ENCODE assay signal across 8 mouse cellular contexts in genomic region chr8:41824928-41825327, GRCm38 (mm10).
A peak's percentile ranks its signal among the peaks of the same experiment; 100 is the strongest.
DNase-seq lines count a peak whose midpoint lies in the region; ATAC-seq and TF ChIP-seq lines count a peak whose summit lies in the region.

No protein-coding gene starts in this region.

- H3K4me3 ChIP-seq in forebrain, embryonic 13.5 days, result no peak overlapping the region
- H3K4me3 ChIP-seq in lung, embryonic 16.5 days (ENCODE audit: low read length), result no peak overlapping the region

- TF ChIP-seq CTCF in brain, embryonic 14.5 days (IDR thresholded peaks at IDR 0.05; ENCODE audit: borderline replicate concordance, extremely low read depth, insufficient read depth, insufficient read length), result peak; percentile 71; the same call in 1 of the 2 replicates

- no peaks in the 10 kb centered on the region for H3K9me3 ChIP-seq in forebrain, embryonic 13.5 days (replicated peaks)
- no peaks in the 10 kb centered on the region for H3K9me3 ChIP-seq in lung, embryonic 16.5 days (ENCODE audit: control insufficient read depth, low read length)

- no peak overlapping the region for H3K27ac ChIP-seq in forebrain, embryonic 13.5 days
- H3K27ac ChIP-seq in lung, embryonic 16.5 days (ENCODE audit: low read length), result no peak overlapping the region

- no peak overlapping the region for H3K9ac ChIP-seq in forebrain, embryonic 13.5 days
- H3K9ac ChIP-seq in lung, embryonic 16.5 days (ENCODE audit: low read length), result no peak overlapping the region

- H3K4me2 ChIP-seq in forebrain, embryonic 13.5 days, result no peak overlapping the region
- no peak overlapping the region for H3K4me2 ChIP-seq in lung, embryonic 16.5 days (ENCODE audit: low read depth, low read length)

- ATAC-seq in forebrain, embryonic 13.5 days, result peak; percentile 80
- ATAC-seq in lung, embryonic 16.5 days (ENCODE audit: low read depth), result peak; percentile 43; the same call in 1 of the 2 replicates

- H3K4me1 ChIP-seq in forebrain, embryonic 13.5 days, result no peaks in the 10 kb centered on the region
- no peaks in the 10 kb centered on the region for H3K4me1 ChIP-seq in lung, embryonic 16.5 days (replicated peaks; ENCODE audit: control insufficient read depth, insufficient read depth, low read length)

- no peak for TF ChIP-seq POLR2A in brain, embryonic 14.5 days (IDR thresholded peaks at IDR 0.05; ENCODE audit: borderline replicate concordance, extremely low read depth, insufficient read depth, insufficient read length, poor library complexity, severe bottlenecking)

- H3K36me3 ChIP-seq in forebrain, embryonic 13.5 days (ENCODE audit: poor library complexity, severe bottlenecking), result no peaks in the 10 kb centered on the region
- H3K36me3 ChIP-seq in lung, embryonic 16.5 days (ENCODE audit: control insufficient read depth, insufficient read depth, low read length), result no peaks in the 10 kb centered on the region

- peak; percentile 57 for DNase-seq in gastrocnemius, postnatal 10 days
- DNase-seq in gastrocnemius, adult 18-20 months (ENCODE audit: low spot score), result no peak
- peak; percentile 57 for DNase-seq in 3T3-L1 (ENCODE audit: low read depth, low spot score)
- DNase-seq in brain, embryonic 14.5 days (ENCODE audit: low read depth), result peak; percentile 80
- DNase-seq in kidney, postnatal 36 days, result peak; percentile 29 to 66
- peak; percentile 37 to 48 for DNase-seq in right cerebral cortex, postnatal 36 days (ENCODE audit: low spot score in 2 of 2)

- 27% methylated on average over 7 of the region's 7 CpGs for WGBS in forebrain, embryonic 13.5 days
- WGBS in lung, embryonic 16.5 days, result 23% methylated on average over 7 of the region's 7 CpGs

- H3K27me3 ChIP-seq in forebrain, embryonic 13.5 days, result no peaks in the 10 kb centered on the region
- no peaks in the 10 kb centered on the region for H3K27me3 ChIP-seq in lung, embryonic 16.5 days (ENCODE audit: control insufficient read depth, insufficient read depth, low read depth, low read length)
